8 mouse cellular contexts compared by ENCODE assay signal in genomic region chr4:135946278-135946658, GRCm38 (mm10). TPM values are rescaled to one million over a fixed set of nuclear protein-coding genes. Genes with fewer than 3 reads are reported as not detected.
DNase-seq lines count a peak whose midpoint lies in the region; ATAC-seq and TF ChIP-seq lines count a peak whose summit lies in the region.

TSS of gene Hmgcl (plus strand) at chr4:135946448.

- TF ChIP-seq CTCF in cortical plate, adult 2 months (IDR thresholded peaks at IDR 0.05; ENCODE audit: extremely low read depth, insufficient read depth, low read length), result no peak

- peak; percentile 96 for DNase-seq in gastrocnemius, postnatal 10 days
- peak; percentile 96 for DNase-seq in induced T-regulatory cell, adult 2 months (ENCODE audit: low read depth)
- peak; percentile 84 to 95 for DNase-seq in left cerebral cortex, adult 9 months (ENCODE audit: low spot score in 2 of 2)
- DNase-seq in right cerebral cortex, postnatal 14 days, result peak; percentile 94
- DNase-seq in urinary bladder, postnatal 36 days (ENCODE audit: low spot score in 2 of 2), result peak; percentile 95 to 96

- TF ChIP-seq POLR2A in cortical plate, adult 2 months (IDR thresholded peaks at IDR 0.05; ENCODE audit: extremely low read depth, insufficient read depth, low read length), result peak; percentile 98

- peak within 1 kb of the TSS; percentile 17; the same call in 1 of the 2 replicates for H3K27ac ChIP-seq in cortical plate, adult 2 months (ENCODE audit: insufficient read depth, low read length)

- H3K4me1 ChIP-seq in cortical plate, adult 2 months (ENCODE audit: control insufficient read depth, insufficient read depth, low read length), result peaks cover 3% of the 10 kb centered on the region

- peak within 1 kb of the TSS; percentile 79 for H3K4me3 ChIP-seq in cortical plate, adult 2 months (ENCODE audit: insufficient read depth, low read length)

- ATAC-seq in activated CD4-positive, CD25-positive, alpha-beta regulatory T cell, adult 4 months, result peak; percentile 99
- ATAC-seq in megakaryocyte progenitor cell, adult 5-6 weeks (replicated peaks; ENCODE audit: poor library complexity), result peak; percentile 95

RNA-seq across cellular contexts. Expression of gene Hmgcl, which starts in this region (rescaled TPM):
- polyA plus RNA-seq in activated CD4-positive, CD25-positive, alpha-beta regulatory T cell, adult 4 months (2017; shearing (Covaris generic)), result 10 to 100 TPM; 73.0 to 74.3 TPM
- polyA plus RNA-seq in cortical plate, adult 2 months (2012; rRNA removed), result 46.4 and 50.5 TPM in 2 replicates
- total RNA-seq in gastrocnemius, postnatal 10 days (2021), result 10 to 100 TPM; 43.7 to 49.2 TPM
- 51.4 and 52.1 TPM in 2 replicates for total RNA-seq in megakaryocyte progenitor cell, adult 5-6 weeks (2015)
- total RNA-seq in megakaryocyte progenitor cell, adult 5-6 weeks (2017), result 39.7 and 48.1 TPM in 2 replicates

Comparison
In these comparisons a context has a peak if more than half of its experiments do, and no peak if none do; other contexts are left out.
1. Peak in every context shown above with its lines: DNase-seq, ATAC-seq, H3K4me3 ChIP-seq and H3K27ac ChIP-seq.